Mouse (Mus musculus) forelimb bud, embryonic 11.5 days (tissue): ENCODE measurements around the gene Ralgps2.

Source experiments
- DNase-seq: peaks from one replicate; pipeline ENCODE4 v3.0.0-alpha.2; 2012; ENCODE audit warnings: low read depth, low spot score

Ralgps2 gene

DNA sequence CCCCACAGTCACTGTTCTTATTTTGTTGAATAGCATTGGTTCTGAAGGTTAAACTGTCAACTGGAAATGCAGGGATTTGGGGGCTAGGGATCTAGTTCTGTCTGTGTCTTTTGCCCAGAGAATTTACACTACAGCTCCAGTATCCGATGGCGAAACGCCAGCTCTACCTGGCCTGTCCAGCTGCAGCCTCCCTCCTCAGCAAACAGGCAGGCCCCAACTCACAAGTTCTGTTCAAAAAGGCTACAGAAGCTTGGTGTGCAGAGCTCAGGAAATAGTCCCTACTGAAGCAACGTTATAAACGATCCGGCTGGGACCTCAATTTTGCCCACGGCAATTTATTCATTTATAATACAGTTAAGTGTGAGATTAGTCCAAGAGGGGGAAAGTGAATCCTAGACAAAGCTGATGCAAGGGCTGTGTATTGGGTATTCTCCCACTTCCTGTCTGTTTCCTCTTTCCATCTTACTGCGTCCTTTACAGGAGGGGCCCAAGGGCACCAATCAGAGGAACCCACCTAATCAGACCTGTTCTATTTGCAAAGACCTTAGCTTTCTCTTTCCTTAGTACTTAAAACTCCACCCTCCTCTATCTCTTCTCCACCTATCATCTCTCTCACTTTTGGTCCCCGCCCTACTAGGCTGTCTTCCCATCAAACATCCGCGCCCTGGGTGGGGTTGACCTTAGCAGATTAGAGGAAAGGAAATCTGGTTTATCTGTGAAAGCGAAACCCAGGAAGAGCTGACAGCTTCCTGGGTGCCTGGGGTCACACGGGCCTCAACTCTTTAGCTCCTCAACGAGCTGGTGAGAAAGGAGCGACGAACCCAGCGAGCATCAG, 16.7 kb upstream of the Ralgps2 start:
- DNase-seq, result no peak

DNA sequence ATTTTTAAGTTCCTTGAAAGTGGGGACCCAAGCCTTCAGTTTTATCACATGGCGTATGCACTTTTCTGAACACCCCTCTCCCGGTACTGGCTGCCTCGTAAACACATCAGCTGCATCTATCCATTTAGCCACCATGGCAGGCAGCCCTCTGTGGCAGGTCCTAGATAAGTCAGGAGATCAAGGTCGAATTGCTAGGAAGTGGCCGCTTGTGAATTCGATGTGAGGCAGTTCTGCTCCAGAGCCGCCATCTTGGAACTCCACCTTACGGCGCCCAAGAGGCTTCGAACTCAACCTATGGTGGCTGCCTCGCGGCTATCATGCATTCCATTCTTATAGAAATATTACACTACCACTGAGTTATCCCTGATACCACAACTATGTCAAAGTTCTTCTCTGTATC, 14.8 kb upstream of the Ralgps2 start:
- no peak for DNase-seq

DNA sequence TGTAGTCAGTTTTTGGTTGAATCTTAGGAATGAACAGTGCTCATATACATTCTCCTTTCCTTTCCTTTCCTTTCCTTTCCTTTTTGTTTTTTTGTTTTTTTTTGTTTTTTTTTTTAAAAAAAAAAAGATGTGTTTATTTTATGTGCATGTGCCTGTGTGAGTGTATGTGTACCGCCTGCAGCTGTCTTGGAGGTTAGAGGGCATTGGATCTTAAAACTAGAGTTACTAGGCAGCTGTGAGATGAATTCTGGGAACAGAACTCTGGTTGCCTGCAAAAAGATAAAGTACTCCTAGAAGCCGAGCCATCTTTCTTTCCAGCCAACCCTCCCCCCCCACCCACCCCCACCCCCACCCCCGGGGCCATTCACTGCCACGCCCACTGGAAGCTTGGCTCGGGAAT, 10.9 kb upstream of the Ralgps2 start:
- no peak for DNase-seq

DNA sequence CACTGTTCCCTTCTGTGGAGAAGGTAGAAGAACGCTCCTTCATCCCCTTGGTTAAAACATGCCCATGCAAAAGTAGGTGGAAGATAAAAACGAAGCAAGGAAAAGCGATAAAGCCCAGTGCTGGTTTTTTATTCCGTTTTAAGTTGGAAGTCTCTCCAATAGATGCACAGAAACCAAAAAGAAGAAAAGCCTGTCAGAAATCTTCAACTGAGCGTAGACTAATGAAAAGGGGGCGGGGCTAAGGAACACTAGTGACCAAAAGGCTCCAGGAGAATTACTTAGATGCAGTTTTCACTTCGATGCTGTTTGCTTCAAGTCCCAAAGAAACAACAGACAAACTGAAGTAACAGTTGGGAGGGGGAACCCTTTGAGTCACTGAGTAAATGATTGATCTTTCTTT, 1.2 kb upstream of the Ralgps2 start:
- no peak for DNase-seq

DNA sequence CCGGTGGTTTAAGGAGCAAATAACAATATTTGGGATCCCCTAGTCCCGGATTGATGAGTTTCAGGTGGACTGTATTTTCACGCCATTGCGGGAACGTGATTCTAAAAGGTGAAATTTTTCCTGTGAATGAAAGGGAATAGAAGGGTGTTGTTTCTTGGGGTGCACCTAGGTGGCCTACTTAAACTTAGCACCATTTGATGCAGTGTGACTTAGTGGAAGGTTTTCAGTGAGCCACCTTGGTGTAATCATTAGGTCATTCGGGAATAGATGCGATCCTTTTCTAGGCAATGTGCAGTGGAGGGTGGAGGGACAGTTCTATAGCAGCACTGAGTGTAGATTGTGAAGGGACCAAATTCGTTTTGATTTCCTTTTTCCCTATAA, 706 bp upstream of the Ralgps2 start:
- DNase-seq, result no peak

DNA sequence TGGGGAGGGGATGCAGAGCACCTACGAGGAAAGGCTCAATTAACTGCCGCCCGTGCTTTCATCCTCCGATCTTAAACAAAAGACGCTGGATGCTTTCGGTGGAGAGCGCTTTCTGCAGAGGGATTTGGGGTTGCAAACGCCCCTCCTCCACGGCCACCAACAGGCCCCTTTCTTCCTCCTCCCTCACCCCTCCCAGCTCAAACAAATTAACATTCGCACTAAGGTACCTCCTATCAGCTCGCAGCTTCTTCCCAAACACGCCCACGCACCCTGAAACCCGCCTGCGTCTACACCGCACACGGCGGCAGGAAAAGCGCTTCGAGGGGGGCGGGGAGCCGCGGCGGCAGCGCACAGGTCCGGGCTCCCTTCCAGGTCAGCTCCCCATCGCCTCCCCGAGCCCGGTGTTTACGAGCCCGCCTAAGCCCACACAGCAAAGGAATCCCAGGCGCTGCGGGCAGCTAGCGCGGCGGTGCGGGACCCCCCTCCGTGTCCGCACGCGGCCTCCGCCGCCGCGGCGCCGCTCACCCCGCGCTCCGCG, 652 bp downstream of the Ralgps2 start:
- peak; percentile 89 for DNase-seq

DNA sequence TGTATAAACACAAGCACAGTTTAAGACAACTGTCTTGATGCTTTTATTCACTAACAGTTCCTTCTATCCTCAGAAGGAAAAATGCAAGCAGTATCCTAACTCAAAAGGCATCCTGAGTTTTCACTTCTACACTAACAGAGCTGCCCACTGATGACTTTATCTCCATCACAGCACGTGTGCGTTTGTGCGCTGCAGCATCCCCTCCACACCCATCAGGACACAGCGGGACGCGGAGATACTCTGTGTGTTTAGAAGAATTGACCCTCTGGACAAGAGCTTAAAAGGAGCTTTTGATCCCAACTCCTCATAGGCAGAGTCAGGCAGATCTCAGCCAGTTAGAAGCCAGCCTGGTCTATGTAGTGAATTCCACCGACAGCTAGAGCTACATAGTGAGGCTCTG, 2.0 kb downstream of the Ralgps2 start:
- DNase-seq, result no peak

DNA sequence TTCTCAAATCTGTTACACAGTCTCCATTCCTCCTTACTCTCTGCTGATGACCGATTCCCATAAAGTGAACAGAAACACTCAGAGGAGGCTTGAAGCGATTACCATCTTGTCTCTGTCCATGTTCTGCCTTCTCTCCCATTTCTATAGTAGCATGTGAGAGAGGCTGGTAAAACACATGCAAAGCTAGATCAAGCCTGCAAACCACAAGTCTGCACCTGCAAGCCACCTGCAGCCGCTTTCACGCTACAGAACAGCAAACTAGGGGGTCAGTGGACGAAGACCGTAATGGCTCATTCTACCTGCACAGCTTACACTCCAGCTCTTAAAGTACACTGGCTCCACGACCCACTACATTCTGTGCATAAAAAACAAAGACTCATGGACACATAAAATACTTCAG, 5.7 kb downstream of the Ralgps2 start:
- no peak for DNase-seq

DNA sequence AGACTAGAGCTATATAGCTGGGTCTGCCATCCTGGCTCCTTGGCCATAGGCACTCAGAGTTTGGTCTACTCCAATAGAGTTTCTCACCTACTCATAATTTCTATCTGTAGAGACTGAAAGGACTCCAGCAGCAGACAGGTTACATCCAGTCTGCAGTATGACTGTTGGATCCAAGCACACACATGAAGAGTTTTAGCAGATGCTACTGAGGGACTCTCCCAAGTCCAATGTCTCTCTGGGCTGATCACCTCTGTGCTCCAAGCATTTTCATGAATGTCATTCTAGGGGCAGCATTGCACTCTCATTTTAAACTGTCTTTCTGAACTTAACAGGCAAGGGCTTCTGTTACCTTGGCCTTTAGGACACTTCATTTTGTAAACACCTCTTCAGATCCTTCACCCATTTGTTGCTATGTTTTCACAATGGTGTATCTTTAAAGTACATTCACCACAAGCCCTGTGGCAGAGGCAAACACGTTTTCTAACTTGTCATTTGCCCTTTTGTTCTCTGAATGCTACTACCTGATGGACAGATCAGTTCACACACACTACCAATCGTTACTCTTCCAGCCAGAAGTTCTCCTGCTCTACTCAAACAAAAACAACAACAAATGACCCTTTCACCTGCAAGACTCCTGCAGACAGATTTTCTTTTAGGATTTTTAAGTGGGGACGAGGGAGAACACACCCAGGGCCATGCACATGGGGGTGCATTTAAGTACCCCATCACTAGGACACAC, 7.2 kb downstream of the Ralgps2 start:
- no peak for DNase-seq

DNA sequence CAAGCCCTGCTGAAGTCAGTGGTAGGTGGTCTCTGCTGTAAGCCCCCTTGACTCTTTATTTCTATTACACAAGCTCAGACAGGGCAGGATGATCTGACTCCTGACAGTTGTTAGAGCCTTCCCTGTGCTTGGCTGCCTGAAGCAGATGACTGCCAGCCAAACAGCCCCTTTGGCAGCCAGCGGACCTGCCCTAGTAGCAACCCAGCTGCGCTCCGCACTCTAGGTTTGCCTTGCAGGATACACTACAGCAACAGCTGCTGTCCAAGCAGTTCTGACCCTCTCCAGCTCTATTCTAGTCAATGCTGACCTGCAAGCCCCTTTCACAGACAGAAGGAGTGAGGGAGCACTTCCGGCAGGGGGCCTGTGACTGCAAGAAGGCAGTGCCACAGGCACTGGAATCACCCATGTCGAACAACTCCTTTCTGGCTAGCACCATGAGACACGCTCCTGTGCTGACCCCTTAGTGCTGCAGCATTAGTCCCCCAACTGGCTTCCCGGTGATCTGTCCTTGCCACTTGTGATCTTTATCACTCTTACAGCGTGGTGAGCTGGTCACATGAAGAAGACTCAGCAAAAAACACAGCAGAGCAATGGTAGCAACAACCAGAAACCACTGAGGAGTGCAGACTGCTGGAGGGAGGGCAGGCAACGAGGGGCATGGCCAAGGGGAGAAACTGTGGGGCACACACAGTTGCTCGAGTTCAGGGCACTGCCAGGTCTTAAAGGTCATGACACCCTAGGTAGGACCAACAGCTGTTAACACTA, 8.1 kb downstream of the Ralgps2 start:
- no peak for DNase-seq

DNA sequence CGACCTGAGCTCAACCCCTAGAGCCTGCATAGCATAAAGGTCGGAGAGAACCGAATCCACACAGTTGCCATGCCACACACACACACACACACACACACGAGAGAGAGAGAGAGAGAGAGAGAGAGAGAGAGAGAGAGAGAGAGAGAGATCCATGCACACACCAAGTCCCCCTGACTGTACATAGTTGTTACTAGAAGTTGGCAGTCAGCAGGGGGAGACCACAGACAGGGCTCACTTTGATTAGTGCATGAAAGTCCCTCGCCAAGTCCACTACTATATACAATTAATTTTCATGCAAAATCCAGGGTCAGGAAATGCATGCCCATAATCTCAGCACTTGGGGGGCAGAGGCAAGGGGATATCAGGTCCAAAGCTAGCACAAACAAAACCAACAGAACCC, 9.2 kb downstream of the Ralgps2 start:
- no peak for DNase-seq

DNA sequence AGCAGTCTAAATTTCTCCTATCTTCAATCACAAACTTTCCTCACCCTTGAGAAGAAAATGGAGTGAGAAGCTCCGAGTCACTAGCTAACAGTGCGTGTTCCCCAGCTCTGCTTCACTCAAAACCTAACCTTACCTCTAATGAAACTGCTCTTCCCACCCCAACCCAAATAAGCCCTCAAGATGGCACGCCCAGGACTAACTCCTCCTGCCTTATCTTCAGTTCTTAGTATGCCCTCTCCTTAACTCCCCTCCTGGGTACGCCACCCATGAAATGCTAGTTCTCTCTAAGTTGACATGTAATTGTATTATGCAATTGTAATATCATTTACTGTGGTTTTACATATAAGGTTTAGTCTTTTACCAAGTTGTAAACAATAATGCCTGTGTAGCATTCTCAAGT, 11.2 kb downstream of the Ralgps2 start:
- no peak for DNase-seq

DNA sequence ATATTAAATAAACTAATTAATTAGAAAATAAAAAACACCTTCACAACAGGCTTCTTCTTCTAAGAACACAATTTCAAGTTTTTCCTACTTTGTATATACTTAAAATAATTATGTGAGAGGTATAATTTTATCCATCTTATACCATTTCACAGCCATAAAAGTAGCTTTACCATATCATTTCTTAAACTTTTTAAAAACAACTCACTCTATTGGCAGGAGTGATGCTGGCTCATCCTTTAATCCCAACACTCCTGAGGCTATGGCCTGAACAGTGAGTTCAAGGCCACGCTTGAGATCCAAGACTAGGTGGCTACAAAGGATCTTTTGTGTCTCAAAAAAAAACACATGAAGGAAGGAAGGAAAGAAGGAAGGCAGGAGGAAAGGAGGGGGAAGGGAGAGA, 15.9 kb downstream of the Ralgps2 start:
- DNase-seq, result no peak

DNA sequence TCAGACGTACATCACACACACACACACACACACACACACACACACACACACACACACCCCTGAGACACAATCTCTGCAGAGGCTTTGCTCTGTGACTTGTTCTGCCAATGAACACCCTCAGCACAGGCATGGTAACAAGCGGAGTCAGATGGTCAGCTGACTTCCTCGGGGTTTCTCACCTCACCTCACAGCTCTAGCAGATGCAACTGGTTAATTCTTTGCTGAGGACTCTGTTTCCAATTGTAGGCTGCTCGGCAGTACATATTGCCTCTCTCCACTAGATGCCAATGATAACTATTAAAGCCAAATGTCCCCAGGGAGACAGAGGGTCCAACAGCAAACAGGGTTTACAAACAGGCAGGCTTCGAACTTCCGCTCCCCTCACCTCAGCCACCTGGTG, 16.5 kb downstream of the Ralgps2 start:
- DNase-seq, result peak; percentile 30

DNA sequence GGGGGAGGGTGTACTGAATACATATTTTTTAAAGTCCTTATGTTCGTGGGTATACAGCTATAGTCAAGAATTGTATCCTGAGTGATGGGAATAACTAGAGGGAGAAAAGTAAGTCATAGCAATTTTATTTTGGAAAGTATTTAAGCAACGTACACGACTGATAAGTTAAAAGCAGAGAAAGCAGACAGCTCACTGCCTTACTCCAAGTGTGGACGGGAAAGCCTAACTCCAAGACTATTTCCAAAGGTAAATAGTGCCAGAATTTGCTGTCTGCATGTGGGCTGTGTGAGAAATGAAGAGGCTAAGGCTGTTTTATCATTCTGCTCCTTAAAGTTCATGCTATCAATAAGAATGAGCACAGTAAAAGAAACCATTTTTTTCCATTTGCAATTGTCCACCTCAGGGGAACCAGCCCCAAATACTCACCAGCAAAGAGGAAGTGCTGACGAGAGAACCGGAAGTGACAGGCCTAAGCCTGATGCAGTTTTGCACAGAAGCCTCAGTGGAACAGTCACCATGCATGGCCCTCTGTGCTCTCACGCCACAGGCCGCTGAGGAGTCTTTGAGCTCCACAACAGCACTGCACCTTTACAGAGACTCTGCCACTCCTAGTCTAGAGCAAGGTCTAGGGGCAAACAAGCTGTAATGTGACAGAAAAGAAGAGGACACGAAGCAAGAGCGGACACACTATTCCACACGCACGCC, 18.0 kb downstream of the Ralgps2 start:
- no peak for DNase-seq

DNA sequence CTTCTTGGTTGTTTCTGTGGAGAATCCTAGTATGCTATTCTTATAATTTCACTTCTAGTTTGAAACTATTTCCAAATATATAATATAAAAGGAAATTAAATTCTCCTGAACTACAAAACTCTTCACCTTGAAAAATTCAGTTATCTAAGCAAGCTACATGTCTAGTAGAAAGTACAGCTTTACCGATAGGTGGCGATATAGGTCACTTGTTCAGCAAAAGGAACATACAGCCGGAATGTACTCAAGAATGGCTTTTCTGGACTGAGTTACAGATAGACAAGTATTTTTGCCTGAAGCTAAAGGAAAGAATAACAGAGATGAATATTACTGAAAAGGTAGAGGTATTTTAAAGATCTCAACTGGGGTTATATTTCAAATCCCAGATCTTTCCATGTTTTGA, 22.0 kb downstream of the Ralgps2 start:
- DNase-seq, result peak; percentile 72

DNA sequence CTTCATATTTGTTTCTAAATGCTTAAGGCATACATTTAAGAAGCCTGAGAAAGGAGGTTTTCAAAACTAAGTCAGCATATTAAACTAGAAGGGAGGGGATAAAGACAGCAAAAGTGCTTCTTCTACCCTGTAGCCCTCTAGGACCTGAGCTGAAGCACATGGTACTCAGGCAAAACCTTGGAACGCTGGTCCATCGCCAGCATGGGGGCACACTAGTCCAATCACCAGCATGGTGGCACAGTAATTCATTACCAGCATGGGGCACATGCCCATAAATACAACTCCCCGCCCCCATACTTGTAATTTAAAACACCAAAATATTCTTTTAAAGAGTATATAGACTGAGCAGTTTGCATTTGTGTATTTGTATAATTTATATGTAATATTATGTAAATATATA, 23.1 kb downstream of the Ralgps2 start:
- DNase-seq, result no peak

DNA sequence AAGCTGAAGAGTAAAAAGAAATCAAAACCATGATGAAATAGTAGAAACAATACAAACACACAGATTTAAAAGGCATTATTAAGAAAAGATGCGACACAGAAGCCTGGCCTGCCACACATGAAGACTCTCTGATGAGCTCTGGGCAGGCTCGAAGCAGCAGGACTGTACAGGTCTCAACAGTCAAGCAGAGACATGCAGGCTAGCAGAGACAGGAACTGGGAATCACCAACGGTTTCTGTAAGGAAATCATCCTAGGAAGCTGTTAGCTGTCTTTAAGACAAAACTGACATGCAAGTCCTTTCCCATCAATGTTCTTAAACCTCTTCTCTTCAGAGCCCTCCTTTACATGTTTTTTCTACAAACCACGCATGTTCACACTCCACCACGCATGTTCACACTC, 24.5 kb downstream of the Ralgps2 start:
- no peak for DNase-seq

DNA sequence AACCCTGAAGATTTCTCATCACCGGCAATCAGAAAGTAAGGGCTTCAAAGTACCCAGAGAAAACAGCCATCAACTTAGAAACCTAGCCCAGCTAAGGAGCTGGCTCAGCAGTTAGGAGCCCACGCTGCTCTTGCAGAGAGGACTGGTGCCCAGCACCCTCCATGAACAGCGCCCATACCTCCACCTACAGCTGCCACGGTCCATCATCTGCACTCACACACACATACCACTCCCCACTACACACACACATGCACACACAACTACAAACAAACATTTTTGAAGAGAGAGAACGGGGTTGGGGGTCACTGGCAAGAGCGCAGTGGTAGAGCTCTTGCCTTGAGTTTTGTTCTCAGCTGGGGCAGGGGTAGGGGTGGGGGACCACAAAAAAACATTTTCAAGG, 26.2 kb downstream of the Ralgps2 start:
- DNase-seq, result no peak

DNA sequence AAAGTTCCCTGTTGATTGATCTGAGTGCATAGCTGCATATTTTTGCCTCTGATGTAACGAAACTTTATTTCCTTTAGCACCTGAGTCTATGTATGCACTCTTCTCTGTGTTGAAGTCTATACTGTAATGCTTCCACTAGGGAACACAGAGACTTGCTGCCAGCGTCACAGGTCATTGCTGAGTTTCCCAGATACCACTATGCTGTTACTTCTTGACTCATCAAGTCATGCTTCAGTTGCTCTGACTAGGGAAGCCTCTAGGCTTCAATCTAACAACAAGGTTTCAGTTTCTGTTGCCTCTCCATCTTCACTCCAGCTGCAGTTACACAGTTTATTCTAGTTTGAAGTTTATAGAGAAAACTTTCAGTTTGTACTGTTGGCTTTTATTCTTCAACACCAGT, 28.5 kb downstream of the Ralgps2 start:
- DNase-seq, result no peak

DNA sequence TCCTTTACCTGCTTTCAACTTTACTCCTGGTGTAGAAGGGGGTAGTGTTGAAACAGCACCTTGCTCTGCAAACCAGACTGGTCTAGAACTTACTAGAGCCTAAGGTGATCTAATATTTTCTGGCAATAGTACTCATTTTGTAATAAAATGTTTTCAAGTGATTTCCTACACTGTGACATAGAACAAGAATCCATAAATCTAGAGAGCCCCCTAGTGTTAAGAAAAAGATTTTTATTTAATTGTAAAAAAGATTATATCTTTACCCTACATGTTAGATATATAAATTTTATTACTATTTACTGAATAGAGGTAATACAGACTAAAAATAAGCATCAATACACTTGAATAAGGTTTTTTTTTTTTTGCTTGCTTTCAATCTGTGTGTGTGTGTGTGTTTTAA, 29.6 kb downstream of the Ralgps2 start:
- DNase-seq, result no peak

DNA sequence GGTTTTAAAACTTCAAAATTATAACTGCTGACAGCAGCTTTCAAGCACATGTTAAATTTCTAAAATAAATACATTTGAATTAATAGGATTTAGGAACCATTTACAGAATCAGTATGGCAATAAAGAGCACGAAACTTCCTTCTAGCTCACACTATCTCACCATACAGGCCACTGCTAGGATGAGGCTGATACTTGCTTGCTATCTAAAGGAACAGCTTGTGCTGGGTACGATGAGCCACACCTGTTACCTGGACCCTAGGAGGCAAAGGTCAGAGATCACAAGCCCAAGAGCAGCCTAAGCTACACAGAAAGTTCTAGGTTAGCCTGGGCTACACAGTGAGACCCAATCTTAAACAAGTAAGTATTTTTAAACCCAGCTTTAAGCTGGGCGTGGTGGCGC, 30.2 kb downstream of the Ralgps2 start:
- DNase-seq, result no peak
